Mouse (Mus musculus) kidney, postnatal 25 days (tissue): ENCODE measurements at regions not wholly inside any gene's neighbourhood (a gene's known extent, or its start where the extent isn't known, plus 50 kb on each side); places are given as distances from the start of the nearest gene placed in this dataset.

ENCODE experiments used
- DNase-seq, 2 experiments: peaks; one replicate each; pipeline ENCODE4 v3.0.0; 2021; ENCODE audit warnings: mixed read lengths in 2 of 2

DNA sequence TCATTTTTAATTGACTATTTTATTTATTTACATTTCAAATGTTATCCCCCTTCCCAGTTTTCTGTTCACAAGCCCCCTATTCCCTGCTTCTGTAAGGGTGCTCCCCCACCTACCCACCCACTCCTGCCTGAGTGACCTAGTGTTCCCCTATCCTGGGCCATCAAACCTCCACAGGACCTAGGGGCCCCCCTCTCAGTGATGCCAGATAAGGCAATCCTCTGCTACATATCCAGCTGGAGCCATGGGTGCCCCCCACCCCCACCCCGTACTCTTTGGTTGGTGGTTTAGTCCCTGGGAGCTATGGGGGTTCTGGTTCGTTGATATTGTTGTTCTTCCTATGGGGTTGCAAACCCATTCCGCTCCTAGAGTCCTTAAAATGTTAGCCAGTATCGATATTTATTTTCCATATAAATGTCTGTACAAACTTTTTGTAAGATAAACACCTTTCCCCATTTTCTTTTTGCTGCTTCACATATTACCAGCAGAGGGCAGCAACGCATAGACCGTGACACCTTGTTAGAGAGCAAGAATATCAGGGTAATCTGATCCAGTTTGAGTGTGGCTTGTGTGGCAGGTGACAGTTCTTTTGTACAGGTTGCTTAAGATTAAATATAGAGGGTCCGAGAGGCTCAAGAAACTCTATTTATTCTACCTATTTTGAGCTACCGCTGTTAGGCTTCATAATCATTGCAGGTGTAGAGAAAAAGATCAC is 177.2 kb upstream of the Scn7a start:
- DNase-seq: peak in 1 of 2 experiments; percentile 39

DNA sequence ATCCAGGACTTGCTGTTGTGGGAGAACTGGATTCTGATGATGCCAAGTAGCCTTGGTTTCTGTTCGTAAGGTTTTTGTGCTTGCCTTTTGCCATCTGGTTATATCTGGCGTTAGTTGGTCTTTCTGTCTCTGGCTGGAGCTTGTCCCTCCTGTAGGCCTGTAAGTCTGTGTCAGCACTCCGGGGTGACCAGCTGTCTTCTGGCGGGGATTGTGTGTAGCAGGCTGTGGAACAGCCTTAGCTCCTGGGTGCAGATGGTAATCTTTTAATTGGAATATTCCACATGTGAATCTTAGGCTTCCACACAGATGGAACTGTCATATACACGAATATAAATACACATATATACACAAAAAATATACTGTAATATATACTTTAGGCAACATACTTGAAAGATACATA is 156.5 kb upstream of the Scn7a start:
- DNase-seq: no peak

DNA sequence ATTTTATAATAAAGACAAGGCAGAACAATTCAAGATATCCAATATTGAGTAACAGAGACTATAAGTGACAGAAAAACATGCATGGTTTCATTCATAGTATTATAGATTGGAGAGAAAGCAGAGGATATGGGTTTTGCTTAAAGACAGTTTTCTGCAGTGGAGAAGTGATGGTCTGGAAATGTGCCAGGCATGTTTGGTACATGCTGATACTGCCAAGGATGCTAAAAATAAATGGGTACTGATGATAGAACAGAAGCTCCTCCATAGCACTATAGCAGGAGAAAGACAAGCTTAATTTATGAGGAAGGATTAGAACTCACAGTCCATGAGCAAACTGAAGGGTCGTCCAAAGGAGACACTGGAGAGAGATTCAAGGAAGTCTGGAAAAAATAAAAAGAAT is 113.3 kb upstream of the Scn7a start:
- no peak for DNase-seq

DNA sequence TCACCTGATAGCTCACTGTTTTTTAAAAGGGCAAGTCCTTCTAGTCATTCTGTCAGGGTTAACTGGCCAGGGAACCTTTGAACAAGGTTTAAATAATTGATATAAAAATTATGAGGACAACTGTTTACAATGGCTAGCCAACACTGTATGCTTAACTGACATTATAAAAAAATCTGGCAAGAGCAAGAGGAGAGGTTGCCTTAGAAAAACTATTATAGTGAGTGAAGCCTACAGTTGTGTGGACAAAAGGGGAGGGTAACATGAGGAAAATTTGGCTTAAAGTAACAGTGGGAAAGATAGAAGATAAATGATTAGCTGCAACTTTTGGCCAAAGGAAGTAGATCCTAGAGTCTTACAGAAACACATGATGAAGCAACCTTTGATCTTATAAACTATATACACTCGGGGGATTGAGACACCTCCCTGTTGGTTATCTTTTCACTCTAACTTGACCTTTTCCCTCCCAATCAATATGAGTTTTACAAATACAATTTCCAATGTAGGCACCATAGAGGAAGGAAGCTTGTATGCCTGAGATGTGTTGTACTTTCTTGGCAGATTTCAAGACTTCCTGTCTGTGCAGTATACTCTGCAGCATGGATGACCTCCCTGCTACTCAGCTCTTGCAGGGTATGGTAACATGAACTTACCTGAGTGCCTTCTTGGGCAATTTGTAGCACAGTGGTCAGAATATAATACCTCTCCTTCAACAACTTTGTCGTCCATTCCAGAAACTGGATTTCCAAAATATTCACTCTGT is 82.9 kb upstream of the Scn7a start:
- DNase-seq: no peak
